Mouse (Mus musculus) limb, embryonic 13.5 days (tissue): ENCODE measurements around the gene Folr2. TPM values are rescaled to one million over a fixed set of nuclear protein-coding genes. Genes with fewer than 3 reads are reported as not detected.

Source experiments
- ATAC-seq: fragments of 200-750 bp; cut with Nextera tagmentation; 2 replicates; pipeline ENCODE4 v1.8.0; 2017; ENCODE audit warnings: low read depth, moderate number of reproducible peaks, moderate TSS enrichment; ENCODE audit not compliant: low FRiP score
- H3K27ac ChIP-seq: fragments of 300-500 bp; sonication (generic); 2 replicates; pipeline ENCODE4 v1.5.1; 2015; ENCODE audit warnings: inconsistent platforms, mild to moderate bottlenecking, moderate library complexity
- H3K27me3 ChIP-seq: fragments of 300-500 bp; sonication (generic); 2 replicates; pipeline ENCODE4 v1.6.1; 2015; ENCODE audit warnings: mild to moderate bottlenecking, inconsistent platforms
- H3K36me3 ChIP-seq: fragments of 300-500 bp; sonication (generic); 2 replicates; pipeline ENCODE4 v1.6.1; 2015; ENCODE audit warnings: inconsistent platforms, mild to moderate bottlenecking, moderate library complexity
- H3K4me1 ChIP-seq: fragments of 300-500 bp; sonication (generic); 2 replicates; pipeline ENCODE4 v1.6.1; 2015; ENCODE audit warnings: inconsistent platforms
- H3K4me2 ChIP-seq: fragments of 300-500 bp; sonication (generic); replicated peaks from 2 replicates; pipeline ENCODE4 v1.6.1; 2015; ENCODE audit warnings: inconsistent platforms, mild to moderate bottlenecking, moderate library complexity
- H3K4me3 ChIP-seq: fragments of 300-500 bp; sonication (generic); 2 replicates; pipeline ENCODE4 v1.5.1; 2015; ENCODE audit warnings: moderate library complexity, mild to moderate bottlenecking, inconsistent platforms
- H3K9ac ChIP-seq: fragments of 300-500 bp; sonication (generic); 2 replicates; pipeline ENCODE4 v1.6.1; 2015; ENCODE audit warnings: mild to moderate bottlenecking, inconsistent platforms
- H3K9me3 ChIP-seq: fragments of 300-500 bp; sonication (generic); 2 replicates; pipeline ENCODE4 v1.6.1; 2016; ENCODE audit warnings: inconsistent platforms
- WGBS: fragments of 180-500 bp; shearing (Covaris S2); methylation state at CpG from one replicate; pipeline ENCODE4 v1.1.7; 2015; 5-methylcytosine and 5-hydroxymethylcytosine counted together
- microRNA-seq: library from miRNA; unstranded; fragments of <30 nt; microRNA quantifications from one replicate; pipeline ENCODE4, GENCODE M21; 2016
- polyA plus RNA-seq: library from polyadenylated mRNA; unstranded; fragments of >200 nt; fragmentation: Nextera tagmentation; extraction: Ambion mirVana; gene quantifications from 2 replicates; pipeline ENCODE4 v1.2.1, GENCODE M21; 2015

The Folr2 gene
- polyA plus RNA-seq, 1 experiment from 2014 or later: 0.51 TPM

DNA sequence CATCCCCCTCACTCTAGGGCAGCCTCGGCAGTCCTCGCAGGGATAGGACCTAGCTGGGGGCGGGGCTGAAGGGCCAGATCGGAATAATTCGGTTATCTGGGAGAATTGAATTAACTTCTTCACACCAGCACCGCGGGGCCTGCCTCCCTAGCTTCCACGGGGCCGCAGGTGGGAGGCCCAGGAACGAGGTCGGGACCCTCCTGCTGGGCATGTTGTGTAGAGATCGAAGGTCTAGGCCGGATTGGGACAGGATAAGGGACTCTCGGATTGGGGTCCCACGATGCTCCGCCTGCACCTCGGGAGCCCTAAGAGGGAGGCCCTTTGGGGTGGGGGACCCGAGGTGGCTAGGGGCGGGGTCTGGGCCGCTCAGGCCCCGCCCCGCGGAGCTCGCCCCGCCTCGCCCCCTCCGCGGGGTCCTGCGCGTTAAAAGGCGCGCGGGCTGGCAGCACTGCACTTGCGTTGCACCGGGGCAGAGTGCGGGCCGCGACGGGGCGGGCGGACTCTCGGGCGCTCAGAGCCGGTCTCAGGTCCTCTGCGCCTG lies 39.1 kb downstream of the Folr2 start, which contains the start of gene Phox2a:
Phox2a (plus strand) TSS at position 453 of the 541 bp plus-strand sequence.
- Histone ChIP-seq H3K4me2 (peak within 1 kb of the TSS; percentile 62), H3K4me1 (peaks cover 28% of the 10 kb centered on the region), H3K9ac (peak within 1 kb of the TSS; percentile 31; the same call in 1 of the 2 replicates), H3K36me3 (peaks cover under 1% of the 10 kb centered on the region; the same call in 1 of the 2 replicates), H3K4me3 (peak within 1 kb of the TSS; percentile 40), H3K27ac (no peak within 1 kb of the TSS), H3K9me3 (no peaks in the 10 kb centered on the region), H3K27me3 (peaks cover 80% of the 10 kb centered on the region)
- ATAC-seq: no peak
- WGBS: 1% methylated on average over 35 of the region's 45 CpGs

Small RNA genes lying within 50 kb of the gene (microRNA-seq; reads per million reads assigned to microRNA genes)
- not detected for gene Gm22655

Other genes with a start within 250 kb of the Folr2 start
- gene Clpb, start 193.6 kb downstream of the Folr2 start, polyA plus RNA-seq: 46.7 and 52.1 TPM in 2 replicates
- gene Phox2a, start 38.9 kb downstream of the Folr2 start, polyA plus RNA-seq: 0.15 TPM in 1 of 2 replicates, not detected in the other
- 60.0 and 70.3 TPM in 2 replicates for gene Inppl1, start 19.0 kb downstream of the Folr2 start, polyA plus RNA-seq
- gene Anapc15, start 6.5 kb upstream of the Folr2 start, polyA plus RNA-seq: 70.6 and 71.6 TPM in 2 replicates
- 0.52 and 0.64 TPM in 2 replicates for gene Folr1, start 13.6 kb upstream of the Folr2 start, polyA plus RNA-seq
- gene Lamtor1, start 48.7 kb upstream of the Folr2 start, polyA plus RNA-seq: 160 and 162 TPM in 2 replicates
- gene Tomt, start 49.2 kb upstream of the Folr2 start, polyA plus RNA-seq: 0.29 and 0.68 TPM in 2 replicates
- 8.2 and 13.4 TPM in 2 replicates for gene Lrrc51, start 76.7 kb upstream of the Folr2 start, polyA plus RNA-seq
- gene Numa1, start 76.9 kb upstream of the Folr2 start, polyA plus RNA-seq: 85.7 and 96.2 TPM in 2 replicates
- 3.6 and 3.9 TPM in 2 replicates for gene Il18bp, start 161.5 kb upstream of the Folr2 start, polyA plus RNA-seq
- gene Rnf121, start 208.3 kb upstream of the Folr2 start, polyA plus RNA-seq: 34.1 and 34.4 TPM in 2 replicates
- gene Xndc1, start 208.3 kb upstream of the Folr2 start, polyA plus RNA-seq: 44.1 and 45.1 TPM in 2 replicates
- 2.3 TPM in 2 replicates for gene Xntrpc, start 208.5 kb upstream of the Folr2 start, polyA plus RNA-seq
- gene Trpc2, start 225.9 kb upstream of the Folr2 start, polyA plus RNA-seq: not detected in 2 replicates
- 16.8 and 16.9 TPM in 2 replicates for gene Art1, start 244.5 kb upstream of the Folr2 start, polyA plus RNA-seq